Mouse (Mus musculus): ENCODE results near the gene Oard1.

The Oard1 gene

GRCm38 (mm10) chr17:48409380-48410298 is at the start of gene Oard1, which contains the start of gene Nfya:
TSS of gene Oard1 (plus strand) at chr17:48410014.
TSS of gene Nfya (minus strand) at chr17:48409906.
- DNase-seq (ENCODE audit: low read depth in 1 of 2, low spot score in 2 of 2) = peak; percentile 100

- no peak for DNase-seq (ENCODE audit: low read depth in 1 of 2, low spot score in 2 of 2)
Measured at GRCm38 (mm10) chr17:48360462-48360861, 49.4 kb upstream of the Oard1 start.

GRCm38 (mm10) chr17:48362346-48362745 is 47.5 kb upstream of the Oard1 start:
- no peak for DNase-seq (ENCODE audit: low read depth in 1 of 2, low spot score in 2 of 2)

- no peak for DNase-seq (ENCODE audit: low read depth in 1 of 2, low spot score in 2 of 2)
Measured at GRCm38 (mm10) chr17:48362966-48363365, 46.8 kb upstream of the Oard1 start.

GRCm38 (mm10) chr17:48363421-48363965 is 46.3 kb upstream of the Oard1 start:
- no peak for DNase-seq (ENCODE audit: low read depth in 1 of 2, low spot score in 2 of 2)

GRCm38 (mm10) chr17:48365511-48366155 is 44.2 kb upstream of the Oard1 start:
- DNase-seq (ENCODE audit: low read depth in 1 of 2, low spot score in 2 of 2) = no peak

- no peak for DNase-seq (ENCODE audit: low read depth in 1 of 2, low spot score in 2 of 2)
Measured at GRCm38 (mm10) chr17:48366806-48367205, 43.0 kb upstream of the Oard1 start.

GRCm38 (mm10) chr17:48371621-48372020 is 38.2 kb upstream of the Oard1 start:
- no peak for DNase-seq (ENCODE audit: low read depth in 1 of 2, low spot score in 2 of 2)

GRCm38 (mm10) chr17:48372987-48373386 is 36.8 kb upstream of the Oard1 start:
- DNase-seq (ENCODE audit: low read depth in 1 of 2, low spot score in 2 of 2) = no peak

- DNase-seq (ENCODE audit: low read depth in 1 of 2, low spot score in 2 of 2) = no peak
Measured at GRCm38 (mm10) chr17:48376102-48376501, 33.7 kb upstream of the Oard1 start.

- no peak for DNase-seq (ENCODE audit: low read depth in 1 of 2, low spot score in 2 of 2)
Measured at GRCm38 (mm10) chr17:48379050-48379449, 30.8 kb upstream of the Oard1 start.

- no peak for DNase-seq (ENCODE audit: low read depth in 1 of 2, low spot score in 2 of 2)
Measured at GRCm38 (mm10) chr17:48385786-48386461, 23.9 kb upstream of the Oard1 start.

- DNase-seq (ENCODE audit: low read depth in 1 of 2, low spot score in 2 of 2) = no peak
Measured at GRCm38 (mm10) chr17:48388666-48389065, 21.1 kb upstream of the Oard1 start.

- no peak for DNase-seq (ENCODE audit: low read depth in 1 of 2, low spot score in 2 of 2)
Measured at GRCm38 (mm10) chr17:48389442-48389841, 20.4 kb upstream of the Oard1 start.

- no peak for DNase-seq (ENCODE audit: low read depth in 1 of 2, low spot score in 2 of 2)
Measured at GRCm38 (mm10) chr17:48391446-48391845, 18.4 kb upstream of the Oard1 start.

GRCm38 (mm10) chr17:48392616-48393015 is 17.2 kb upstream of the Oard1 start:
- no peak for DNase-seq (ENCODE audit: low read depth in 1 of 2, low spot score in 2 of 2)

- no peak for DNase-seq (ENCODE audit: low read depth in 1 of 2, low spot score in 2 of 2)
Measured at GRCm38 (mm10) chr17:48401710-48402109, 8.1 kb upstream of the Oard1 start.

- DNase-seq (ENCODE audit: low read depth in 1 of 2, low spot score in 2 of 2) = no peak
Measured at GRCm38 (mm10) chr17:48402751-48403150, 7.1 kb upstream of the Oard1 start.

GRCm38 (mm10) chr17:48403848-48404247 is 6.0 kb upstream of the Oard1 start:
- DNase-seq (ENCODE audit: low read depth in 1 of 2, low spot score in 2 of 2) = no peak

- DNase-seq (ENCODE audit: low read depth in 1 of 2, low spot score in 2 of 2) = no peak
Measured at GRCm38 (mm10) chr17:48404706-48405105, 5.1 kb upstream of the Oard1 start.

GRCm38 (mm10) chr17:48407154-48407553 is 2.7 kb upstream of the Oard1 start:
- no peak for DNase-seq (ENCODE audit: low read depth in 1 of 2, low spot score in 2 of 2)
